Mouse (Mus musculus) limb, embryonic 14.5 days (tissue): ENCODE data around the gene Rell1. TPM values are rescaled to one million over a fixed set of nuclear protein-coding genes. Genes with fewer than 3 reads are reported as not detected.

ENCODE experiments used
- ATAC-seq: fragments of 200-750 bp; cut with Nextera tagmentation; 2 replicates; pipeline ENCODE4 v1.8.0; 2017; ENCODE audit warnings: low read depth, moderate number of reproducible peaks, moderate TSS enrichment; ENCODE audit not compliant: low FRiP score
- DNase-seq: peaks from one replicate; pipeline ENCODE4 v3.0.0-alpha.2; 2015; ENCODE audit warnings: low spot score
- H3K27ac ChIP-seq: fragments of 300-500 bp; sonication (generic); replicated peaks from 2 replicates; pipeline ENCODE4 v1.5.1; 2014; ENCODE audit warnings: low read depth, mild to moderate bottlenecking, low read length, moderate library complexity, mixed read lengths
- H3K27me3 ChIP-seq: fragments of 300-500 bp; sonication (generic); 2 replicates; pipeline ENCODE4 v1.6.1; 2014; ENCODE audit warnings: low read length, mixed read lengths; ENCODE audit not compliant: control insufficient read depth, insufficient read depth
- H3K36me3 ChIP-seq: fragments of 300-500 bp; sonication (generic); 2 replicates; pipeline ENCODE4 v1.6.1; 2014; ENCODE audit warnings: mild to moderate bottlenecking, low read length, moderate library complexity, mixed read lengths; ENCODE audit not compliant: control insufficient read depth, insufficient read depth
- H3K4me1 ChIP-seq: fragments of 300-500 bp; sonication (generic); 2 replicates; pipeline ENCODE4 v1.6.1; 2014; ENCODE audit warnings: antibody characterized with exemption, low read length, mixed read lengths; ENCODE audit not compliant: control insufficient read depth, insufficient read depth
- H3K4me2 ChIP-seq: fragments of 300-500 bp; sonication (generic); replicated peaks from 2 replicates; pipeline ENCODE4 v1.6.1; 2014; ENCODE audit warnings: low read depth, mild to moderate bottlenecking, low read length, moderate library complexity; ENCODE audit not compliant: severe bottlenecking
- H3K4me3 ChIP-seq: fragments of 300-500 bp; sonication (generic); replicated peaks from 2 replicates; pipeline ENCODE4 v1.5.1; 2014; ENCODE audit warnings: low read length
- H3K9ac ChIP-seq: fragments of 300-500 bp; sonication (generic); 2 replicates; pipeline ENCODE4 v1.6.1; 2014; ENCODE audit warnings: mild to moderate bottlenecking, low read depth, low read length, moderate library complexity; ENCODE audit not compliant: severe bottlenecking
- H3K9me3 ChIP-seq: fragments of 300-500 bp; sonication (generic); 2 replicates; pipeline ENCODE4 v1.6.1; 2016; ENCODE audit warnings: low read length; ENCODE audit not compliant: control insufficient read depth
- POLR2A ChIP-seq: fragments of 200-500 bp; IDR thresholded peaks from 2 replicates; pipeline ENCODE4 v1.8.0; 2012; ENCODE audit warnings: inconsistent platforms, mild to moderate bottlenecking, moderate library complexity, borderline replicate concordance; ENCODE audit not compliant: insufficient read depth, insufficient read length; ENCODE audit errors: extremely low read depth
- WGBS: fragments of 180-500 bp; shearing (Covaris S2); extraction: QIAGEN DNeasy Blood & Tissue Kit; methylation state at CpG from one replicate; pipeline ENCODE4 v1.1.7; 2014; 5-methylcytosine and 5-hydroxymethylcytosine counted together
- polyA plus RNA-seq, 2 experiments: library from polyadenylated mRNA; depleted of rRNA in 1 of 2; stranded (reverse) in 1 of 2; unstranded in 1 of 2; fragments of >200 nt; fragmentation: Nextera tagmentation in 1 of 2; extraction: Ambion mirVana in 1 of 2; gene quantifications; 2 replicates each; pipeline versions ENCODE4 v1.2.1 to v1.2.3; 2012 to 2014

The Rell1 gene
- polyA plus RNA-seq, 2 experiments, result 12.2 to 12.8 TPM

DNA sequence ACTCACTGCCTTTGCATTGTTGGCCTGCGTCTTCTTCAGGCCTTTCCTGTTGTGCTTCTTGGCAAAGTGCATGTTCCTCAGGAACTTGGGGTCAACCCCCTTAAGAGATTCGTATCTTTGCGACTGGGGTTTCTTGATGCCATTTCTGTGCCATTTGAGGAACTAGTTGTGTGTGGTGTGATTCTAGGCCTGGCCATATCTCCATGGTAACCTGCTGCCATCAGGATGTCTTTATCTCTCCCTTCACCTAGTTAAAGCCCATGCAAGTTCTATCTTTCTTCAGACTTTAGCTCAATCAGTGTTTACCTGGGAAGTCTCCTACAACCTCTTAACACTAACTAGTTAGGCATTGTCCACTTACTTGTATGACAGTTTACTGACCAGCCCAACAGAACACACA lies 22.0 kb upstream of the Rell1 start:
- Histone ChIP-seq H3K4me3 (no peak overlapping the region), H3K27ac (no peak overlapping the region)

DNA sequence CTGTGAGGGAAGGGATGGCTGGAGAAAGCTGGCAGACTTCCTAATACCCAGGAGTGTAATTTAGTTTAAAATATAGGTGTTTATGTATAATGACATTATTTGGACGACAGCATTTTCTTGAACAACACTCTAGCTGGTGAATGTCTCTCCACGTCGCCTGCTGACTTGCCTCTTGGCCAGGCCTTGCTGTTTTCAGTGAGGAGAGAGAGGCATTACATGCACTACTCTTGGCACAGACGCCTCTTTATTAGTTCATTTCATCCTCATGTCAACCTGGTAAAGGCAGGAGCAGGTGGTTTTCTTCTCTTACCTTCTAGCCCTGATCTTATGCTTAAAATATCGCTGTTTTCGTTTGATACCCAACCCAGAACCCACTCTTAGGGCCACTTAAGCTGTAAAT lies 17.6 kb upstream of the Rell1 start:
- Histone ChIP-seq H3K4me3 (no peak overlapping the region), H3K36me3 (no peaks in the 10 kb centered on the region), H3K4me1 (no peaks in the 10 kb centered on the region), H3K4me2 (no peak overlapping the region), H3K27ac (no peak overlapping the region), H3K9me3 (no peaks in the 10 kb centered on the region), H3K27me3 (no peaks in the 10 kb centered on the region), H3K9ac (no peak overlapping the region)
- DNase-seq (no peak), ATAC-seq (no peak)
- WGBS, result 79% methylated on average over 6 of the region's 6 CpGs
- TF ChIP-seq POLR2A, result no peak

More for the DNA sequence above, 22.0 kb upstream of the Rell1 start:
- no peak for DNase-seq
- ATAC-seq, result no peak
- Histone ChIP-seq H3K36me3 (no peaks in the 10 kb centered on the region), H3K4me1 (no peaks in the 10 kb centered on the region), H3K27me3 (no peaks in the 10 kb centered on the region), H3K9ac (no peak overlapping the region), H3K4me2 (no peak overlapping the region), H3K9me3 (no peaks in the 10 kb centered on the region)
- WGBS, result 100% methylated on average over 3 of the region's 3 CpGs
- TF ChIP-seq POLR2A, result no peak

DNA sequence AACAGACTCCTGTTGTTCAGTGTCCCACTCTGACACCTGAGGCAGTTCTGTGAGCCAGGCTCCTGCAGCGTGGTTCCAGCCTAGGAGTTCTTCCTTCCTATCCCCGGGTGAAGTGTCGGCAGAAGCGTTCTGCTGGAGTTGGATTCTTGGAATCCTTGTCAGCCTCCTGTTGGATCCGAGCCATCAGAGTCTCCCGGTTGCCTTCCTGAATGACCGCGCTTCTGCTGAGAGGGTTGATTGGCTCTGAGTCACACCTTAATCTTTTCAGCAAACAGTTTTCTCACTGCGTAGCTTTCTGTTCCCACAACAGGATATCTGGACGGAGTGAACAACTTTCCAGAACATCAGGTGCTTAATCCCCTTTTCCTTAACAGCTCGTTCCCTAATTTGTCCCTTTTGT lies 13.6 kb upstream of the Rell1 start:
- Histone ChIP-seq H3K27ac (no peak overlapping the region), H3K27me3 (no peaks in the 10 kb centered on the region), H3K9ac (no peak overlapping the region), H3K4me2 (no peak overlapping the region), H3K36me3 (no peaks in the 10 kb centered on the region), H3K4me1 (no peaks in the 10 kb centered on the region), H3K9me3 (no peaks in the 10 kb centered on the region), H3K4me3 (no peak overlapping the region)
- 58% methylated on average over 11 of the region's 11 CpGs for WGBS
- TF ChIP-seq POLR2A, result no peak
- DNase-seq, result no peak
- no peak for ATAC-seq

DNA sequence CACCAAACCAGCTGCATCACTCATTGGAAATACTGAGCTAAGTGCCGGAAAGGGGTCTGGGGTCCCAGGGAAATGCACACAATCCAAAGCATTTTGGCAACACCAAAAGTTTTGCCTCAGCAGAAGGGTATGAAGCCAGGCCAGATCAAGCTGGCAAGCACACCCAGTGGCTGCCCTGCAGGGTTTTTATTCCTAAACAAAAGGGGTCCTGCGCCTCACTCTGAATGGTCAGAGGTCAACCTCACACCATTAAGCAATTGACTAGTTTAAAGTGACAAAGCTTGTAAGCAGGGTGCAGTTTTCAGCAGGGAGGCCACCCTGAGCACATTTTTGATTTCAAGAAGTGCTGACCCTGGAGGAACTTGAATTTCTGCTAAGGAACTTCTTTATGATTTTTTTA lies 2.3 kb upstream of the Rell1 start:
- no peak for DNase-seq
- no peak for ATAC-seq
- no peak overlapping the region for H3K27ac ChIP-seq
- 82% methylated on average over 2 of the region's 2 CpGs for WGBS
- no peak overlapping the region for H3K9ac ChIP-seq
- H3K36me3 ChIP-seq, result no peaks in the 10 kb centered on the region
- H3K4me3 ChIP-seq, result no peak overlapping the region
- no peaks in the 10 kb centered on the region for H3K27me3 ChIP-seq
- peaks cover 11% of the 10 kb centered on the region; the same call in 1 of the 2 replicates for H3K4me1 ChIP-seq
- no peaks in the 10 kb centered on the region for H3K9me3 ChIP-seq
- H3K4me2 ChIP-seq, result no peak overlapping the region
- no peak for TF ChIP-seq POLR2A

DNA sequence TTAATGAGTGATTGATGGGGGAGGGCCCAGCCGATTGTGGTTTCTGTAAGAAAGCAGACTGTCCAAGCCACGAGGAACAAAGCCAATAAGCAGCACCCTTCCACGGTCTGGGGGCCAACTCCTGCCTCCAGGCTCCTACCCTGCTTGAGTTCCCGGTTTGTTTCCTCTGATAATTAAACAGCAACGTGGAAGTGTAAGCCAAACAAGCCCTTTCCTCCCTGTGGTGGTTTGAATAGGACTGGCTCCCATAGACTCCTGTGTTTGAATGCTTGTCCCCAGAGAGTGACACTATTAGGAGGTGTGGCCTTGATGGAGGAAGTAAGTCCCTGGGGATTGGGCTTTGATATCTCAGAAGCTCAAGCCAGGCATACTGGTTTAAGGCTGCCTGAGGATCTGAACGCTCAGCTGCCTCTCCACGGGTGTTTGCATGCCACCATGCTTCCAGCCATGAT lies 1.6 kb upstream of the Rell1 start:
- Histone ChIP-seq H3K4me2 (no peak overlapping the region), H3K9ac (no peak overlapping the region), H3K4me3 (no peak overlapping the region), H3K27me3 (no peaks in the 10 kb centered on the region), H3K4me1 (peaks cover 11% of the 10 kb centered on the region; the same call in 1 of the 2 replicates), H3K36me3 (no peaks in the 10 kb centered on the region), H3K9me3 (no peaks in the 10 kb centered on the region), H3K27ac (no peak overlapping the region)
- WGBS, result 19% methylated on average over 7 of the region's 7 CpGs
- DNase-seq, result no peak
- ATAC-seq, result no peak
- TF ChIP-seq POLR2A, result no peak
